Mouse (Mus musculus): ENCODE measurements around the gene Pdpn.

The Pdpn gene

DNA sequence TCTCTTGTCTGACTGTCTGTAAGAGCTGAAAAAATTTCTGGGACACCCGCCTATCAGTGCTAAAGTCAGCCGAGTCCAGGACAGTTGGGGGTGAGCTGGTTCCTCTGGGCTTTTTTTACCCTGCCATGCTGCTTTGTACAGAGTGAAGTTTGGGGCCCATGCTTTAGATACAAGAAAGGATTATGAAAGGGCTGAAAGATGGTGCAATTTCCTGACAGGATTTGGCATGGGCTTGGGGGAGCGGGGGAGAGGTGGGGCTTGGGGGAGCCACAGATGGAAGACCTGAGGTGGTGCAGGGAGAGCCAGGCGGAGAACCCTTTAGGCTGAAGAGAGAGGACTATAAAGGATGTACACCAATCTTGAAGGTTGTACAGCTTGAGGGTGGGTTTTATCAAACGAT is 60.2 kb downstream of the Pdpn start:
- no peak for DNase-seq (ENCODE audit: low read depth, low spot score)

DNA sequence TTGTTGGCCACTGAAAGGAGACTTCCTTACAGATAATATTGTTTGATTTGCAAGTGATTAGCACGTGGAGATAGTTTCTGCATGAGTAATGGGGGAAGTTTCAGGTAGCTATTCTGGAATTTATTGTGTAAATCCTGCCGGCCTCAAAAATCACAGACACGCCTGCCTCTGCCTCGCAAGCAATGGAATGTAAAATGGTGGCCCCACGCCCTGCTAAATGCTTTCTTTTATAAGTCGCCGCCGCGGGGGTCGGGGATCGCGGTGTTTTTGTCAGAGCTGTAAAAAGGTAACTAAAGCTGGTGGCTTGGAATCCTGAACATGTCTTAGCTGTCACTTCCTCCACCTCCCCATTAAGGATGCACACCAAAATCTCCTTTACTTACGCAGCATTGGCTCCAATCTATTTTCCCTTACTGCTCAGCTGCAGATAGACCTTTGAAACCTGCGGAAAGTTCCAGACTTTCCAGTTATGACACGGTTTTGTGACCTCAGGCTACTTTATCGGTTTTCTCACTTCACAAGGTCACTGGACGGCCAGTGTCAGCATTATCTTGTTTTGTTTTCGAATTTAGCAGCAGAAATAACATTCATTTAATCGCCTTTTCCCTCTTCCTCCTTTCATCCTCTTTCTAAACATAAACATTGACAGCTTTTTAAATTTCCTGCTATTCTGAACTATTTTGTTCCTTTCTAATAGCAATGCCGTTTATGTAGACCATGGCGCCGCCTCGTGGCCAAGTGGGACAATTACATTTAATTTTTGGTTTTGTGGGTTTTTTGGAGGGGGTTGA is 60.9 kb downstream of the Pdpn start:
- DNase-seq (ENCODE audit: low read depth, low spot score): no peak

DNA sequence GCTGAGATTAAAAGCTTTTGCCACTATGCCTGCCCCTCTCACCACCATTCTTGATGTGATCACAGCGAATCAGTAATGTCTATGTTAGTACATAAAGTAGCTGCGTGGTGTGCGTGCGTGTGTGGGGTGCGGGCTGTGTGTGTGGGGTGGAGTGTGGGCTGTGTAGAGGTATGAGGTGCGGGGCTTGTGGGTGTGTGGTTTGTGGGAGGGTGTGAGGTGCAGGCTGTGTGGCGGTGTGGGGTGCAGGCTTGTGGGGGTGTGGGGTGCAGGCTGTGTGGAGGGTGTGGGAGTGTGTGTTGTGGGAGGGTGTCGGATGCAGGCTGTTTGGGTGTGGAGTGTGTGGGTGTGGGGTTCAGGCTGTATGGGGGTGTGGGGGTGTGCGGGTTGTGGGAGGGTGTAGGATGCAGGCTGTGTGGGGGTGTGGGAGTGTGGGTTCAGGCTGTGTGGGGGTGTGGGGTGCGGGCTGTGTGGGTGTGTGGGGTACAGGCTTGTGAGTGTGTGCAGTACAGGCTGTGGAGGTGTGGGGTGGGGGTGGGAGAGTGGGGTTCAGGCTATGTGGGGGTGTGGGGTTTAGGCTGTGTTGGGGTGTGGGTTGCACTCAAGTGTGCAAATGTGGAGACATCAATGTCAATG is 67.5 kb downstream of the Pdpn start:
- no peak for DNase-seq (ENCODE audit: low read depth, low spot score)

- no peak for DNase-seq (ENCODE audit: low read depth, low spot score)
Measured at GRCm38 (mm10) chr4:143231110-143231509, 68.3 kb downstream of the Pdpn start.

DNA sequence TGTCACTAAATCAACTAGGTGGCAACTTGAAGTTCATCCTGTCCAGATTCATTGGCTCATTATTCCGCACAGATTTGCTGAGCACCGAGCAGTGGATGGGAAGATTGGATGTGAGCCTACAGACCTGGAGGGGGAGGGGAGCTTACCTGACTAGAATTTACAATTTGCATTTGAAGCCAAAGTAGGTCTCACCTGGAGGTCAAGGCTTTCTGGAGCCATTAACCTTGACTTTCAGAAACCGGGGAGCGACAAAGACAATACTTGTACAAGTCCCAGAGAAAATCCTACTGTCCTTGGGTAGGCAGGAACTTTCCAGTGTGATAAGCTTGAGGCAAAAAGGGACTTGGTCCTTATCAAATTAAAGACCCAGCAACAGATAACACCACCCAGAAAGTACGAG is 71.4 kb downstream of the Pdpn start:
- DNase-seq (ENCODE audit: low read depth, low spot score): no peak

GRCm38 (mm10) chr4:143225886-143226285 is 73.5 kb downstream of the Pdpn start:
- DNase-seq (ENCODE audit: low read depth, low spot score): no peak

DNA sequence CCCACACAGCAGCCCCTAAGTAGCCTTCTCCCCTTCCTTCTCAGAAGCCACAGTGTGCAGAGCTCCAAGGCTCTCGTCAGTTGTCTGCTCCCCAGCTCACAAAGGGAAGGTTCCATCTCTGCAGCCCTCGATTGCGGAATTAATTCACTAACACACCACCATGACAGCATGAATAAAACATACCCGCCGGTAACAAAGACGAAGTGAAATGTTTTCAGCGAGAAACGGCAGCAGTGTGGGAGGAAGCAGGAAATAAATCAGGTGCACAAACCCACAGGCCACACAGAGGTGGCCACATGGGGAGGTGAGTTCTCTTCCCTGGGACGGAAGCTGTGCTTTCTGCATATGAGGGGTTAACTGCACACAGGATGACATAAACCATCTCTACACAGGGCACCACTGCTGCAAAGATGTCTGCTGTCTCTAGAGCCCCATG is 80.0 kb downstream of the Pdpn start:
- peak; percentile 11 for DNase-seq (ENCODE audit: low read depth, low spot score)

DNA sequence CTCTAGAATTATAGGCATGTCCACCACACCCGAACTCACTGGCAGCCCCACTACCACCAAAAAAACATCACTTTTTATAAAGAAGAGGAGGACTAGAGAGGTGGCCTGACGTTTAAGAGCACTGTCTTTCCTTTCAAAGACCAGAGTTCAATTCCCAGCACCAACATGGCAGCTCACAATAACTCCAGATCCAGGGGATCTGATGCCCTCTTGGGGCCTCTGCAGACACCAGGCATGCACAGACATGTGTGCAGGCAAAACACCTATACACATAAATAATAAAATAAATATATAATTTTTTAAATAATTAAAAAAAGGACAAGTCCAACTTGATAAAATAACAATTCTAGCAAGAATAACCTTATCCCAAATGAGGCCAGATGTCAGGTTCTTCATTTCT is 80.5 kb downstream of the Pdpn start:
- no peak for DNase-seq (ENCODE audit: low read depth, low spot score)

All from embryo, embryonic 11.5 days (tissue).